Mouse (Mus musculus) heart, adult 18-20 months (tissue): ENCODE data around the gene Rtl8a. TPM values are rescaled to one million over a fixed set of nuclear protein-coding genes. Genes with fewer than 3 reads are reported as not detected.
"Not testable (repeated sequence)": the region's sequence is repeated elsewhere in the genome, so short reads cannot be mapped to it uniquely, and the experiment has no call there.

ENCODE experiments used
- DNase-seq, 2 experiments: peaks; one replicate each; pipeline ENCODE4 v3.0.0; 2021 to 2022; ENCODE audit warnings: mixed read lengths in 1 of 2
- long read RNA-seq, 2 experiments: library from polyadenylated mRNA; stranded (forward); transcript quantifications; one replicate each; pipeline ENCODE4 v2.0.0; 2021
- total RNA-seq, 2 experiments: library from RNA; stranded (reverse); gene quantifications; 2 replicates each; pipeline ENCODE4 v1.2.3; 2021

Rtl8a gene
- 100 to 1,000 TPM; 139 to 164 TPM for total RNA-seq
- long read RNA-seq, experiment 1, transcript Rtl8a-201 (1 exons, 1,195 nt), result major isoform, 58 of 58 reads
- long read RNA-seq, experiment 1, partial matches to known transcripts, result 0 of 58 reads
- long read RNA-seq, experiment 1, other reads (novel, unspliced or antisense), result 0 of 58 reads
- long read RNA-seq, experiment 2, transcript Rtl8a-201 (1 exons, 1,195 nt), result major isoform, 53 of 53 reads
- long read RNA-seq, experiment 2, partial matches to known transcripts, result 0 of 53 reads
- long read RNA-seq, experiment 2, other reads (novel, unspliced or antisense), result 0 of 53 reads

GRCm38 (mm10) chrX:53642980-53643961, at the start of gene Rtl8a:
TSS of gene Rtl8a (minus strand) at chrX:53643682.
- peak; percentile 91 for DNase-seq

- no peak for DNase-seq
These were observed 49.7 kb upstream of the Rtl8a start for GRCm38 (mm10) chrX:53693141-53693540.

- no peak for DNase-seq
These were observed 48.6 kb upstream of the Rtl8a start for GRCm38 (mm10) chrX:53692065-53692464.

GRCm38 (mm10) chrX:53684676-53685075, 41.2 kb upstream of the Rtl8a start:
- DNase-seq, result not testable (repeated sequence)

- not testable (repeated sequence) for DNase-seq
These were observed 39.2 kb upstream of the Rtl8a start for GRCm38 (mm10) chrX:53682650-53683049.

GRCm38 (mm10) chrX:53676943-53677342, 33.5 kb upstream of the Rtl8a start:
- peak; percentile 42 to 85 for DNase-seq

- DNase-seq, result peak in 1 of 2 experiments; percentile 9
These were observed 27.2 kb upstream of the Rtl8a start for GRCm38 (mm10) chrX:53670696-53671095.

GRCm38 (mm10) chrX:53670294-53670693, 26.8 kb upstream of the Rtl8a start, which contains the start of gene Rtl8b:
TSS of gene Rtl8b (minus strand) at chrX:53670408.
- DNase-seq, result peak; percentile 89 to 92

- DNase-seq, result not testable (repeated sequence)
These were observed 26.2 kb upstream of the Rtl8a start for GRCm38 (mm10) chrX:53669557-53670270.

- not testable (repeated sequence) for DNase-seq
These were observed 9.4 kb upstream of the Rtl8a start for GRCm38 (mm10) chrX:53652917-53653316.

GRCm38 (mm10) chrX:53645885-53646284, 2.4 kb upstream of the Rtl8a start:
- DNase-seq, result peak in 1 of 2 experiments; percentile 28

- not testable (repeated sequence) for DNase-seq
These were observed 890 bp downstream of the Rtl8a start for GRCm38 (mm10) chrX:53642604-53642979.

- not testable (repeated sequence) for DNase-seq
These were observed 5.4 kb downstream of the Rtl8a start for GRCm38 (mm10) chrX:53638107-53638506.

- DNase-seq, result not testable (repeated sequence)
These were observed 32.1 kb downstream of the Rtl8a start for GRCm38 (mm10) chrX:53611395-53611794.

GRCm38 (mm10) chrX:53610571-53610970, 32.9 kb downstream of the Rtl8a start:
- DNase-seq, result peak; percentile 52 to 88

- not testable (repeated sequence) for DNase-seq
These were observed 34.6 kb downstream of the Rtl8a start, which contains the start of gene Gm14597 for GRCm38 (mm10) chrX:53608879-53609278. TSS of gene Gm14597 (minus strand) at chrX:53608979.

GRCm38 (mm10) chrX:53608122-53608813, 35.2 kb downstream of the Rtl8a start:
- peak; percentile 4 to 14 for DNase-seq

GRCm38 (mm10) chrX:53607242-53608121, 36.0 kb downstream of the Rtl8a start, which contains the start of gene Rtl8c:
TSS of gene Rtl8c (plus strand) at chrX:53608032.
- peak; percentile 70 to 74 for DNase-seq

- not testable (repeated sequence) for DNase-seq
These were observed 37.3 kb downstream of the Rtl8a start for GRCm38 (mm10) chrX:53606176-53606575.

- peak; percentile 15 to 85 for DNase-seq
These were observed 43.5 kb downstream of the Rtl8a start for GRCm38 (mm10) chrX:53599993-53600392.
